Mouse (Mus musculus): ENCODE results near the gene Gm17359. TPM values are rescaled to one million over a fixed set of nuclear protein-coding genes. Genes with fewer than 3 reads are reported as not detected.
A peak's percentile ranks its signal among the peaks of the same experiment; 100 is the strongest.

Gene Gm17359
- polyA plus RNA-seq, 1 experiment from 2014 or later = not detected

DNA sequence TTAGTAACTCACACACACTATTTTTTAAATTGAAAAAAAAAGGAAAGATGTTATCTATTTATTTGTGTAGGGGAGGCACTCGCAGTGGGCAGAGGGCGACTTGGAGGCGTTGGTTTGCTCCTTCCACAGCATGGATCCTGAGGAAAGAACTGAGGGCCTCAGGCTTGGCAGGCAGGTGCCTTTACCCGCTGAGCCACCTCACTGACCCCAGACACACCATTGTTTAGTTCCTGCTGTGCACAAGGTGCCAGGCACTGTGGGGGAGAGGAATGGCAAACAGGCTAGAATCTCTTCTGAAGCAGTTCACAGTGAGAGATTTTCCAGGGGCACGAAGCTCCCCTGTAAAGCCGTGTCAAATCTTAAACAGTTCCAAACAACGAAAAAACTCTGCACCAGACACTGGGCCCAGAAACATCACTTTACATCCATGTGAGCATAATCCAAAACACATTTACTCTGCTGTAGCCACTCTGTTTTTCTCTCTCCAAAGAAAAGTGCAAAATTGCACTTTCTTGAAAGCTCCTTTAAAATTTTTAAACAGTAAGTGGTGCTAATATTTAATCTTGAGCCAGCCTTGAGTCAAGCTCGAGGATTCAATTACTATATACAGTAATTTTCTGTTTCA lies 6.7 kb upstream of the Gm17359 start:
- H3K27ac ChIP-seq (replicated peaks; ENCODE audit: low read depth, low read length) = 0 out of 2 replicates have a peak overlapping the region, but pooled peaks have one; percentile 9
- no peak overlapping the region for H3K9ac ChIP-seq (replicated peaks; ENCODE audit: low read length)
- H3K4me2 ChIP-seq (ENCODE audit: low read depth, low read length) = 0 out of 2 replicates have a peak overlapping the region, but pooled peaks have one; percentile 1
- H3K36me3 ChIP-seq (replicated peaks; ENCODE audit: control insufficient read depth, insufficient read depth, low read depth, low read length) = no peaks in the 10 kb centered on the region
- no peaks in the 10 kb centered on the region for H3K9me3 ChIP-seq (replicated peaks; ENCODE audit: control insufficient read depth, low read length)
- 18% methylated on average over 8 of the region's 8 CpGs for WGBS
- DNase-seq (ENCODE audit: low spot score) (peak; percentile 66), ATAC-seq (replicated peaks; ENCODE audit: insufficient number of reproducible peaks, low FRiP score, low TSS enrichment, low read depth) (no peak)
- H3K4me3 ChIP-seq (ENCODE audit: low read depth, low read length) = no peak overlapping the region
- H3K4me1 ChIP-seq (ENCODE audit: control insufficient read depth, insufficient read depth, low read length) = no peaks in the 10 kb centered on the region
- H3K27me3 ChIP-seq (ENCODE audit: control insufficient read depth, insufficient read depth, low read length) = no peaks in the 10 kb centered on the region

DNA sequence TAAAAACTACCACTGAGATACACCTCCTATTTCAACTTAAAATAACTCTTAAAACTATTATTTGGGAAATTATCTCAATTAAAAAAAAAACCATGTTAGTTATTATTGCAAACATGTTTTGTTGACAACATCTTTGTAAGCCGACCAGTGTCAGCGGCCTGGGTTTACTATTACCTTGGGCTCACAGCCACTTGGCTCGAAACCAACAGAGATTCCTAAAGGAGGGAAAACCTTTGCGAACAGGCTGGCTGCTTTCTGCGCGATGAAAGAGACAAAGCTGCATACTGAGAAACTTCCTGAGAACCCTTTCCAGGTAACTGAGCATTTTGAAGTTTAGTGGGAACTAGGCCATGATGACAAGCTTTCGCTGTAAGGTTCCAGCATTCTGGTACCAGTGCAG lies 3.4 kb upstream of the Gm17359 start:
- DNase-seq (ENCODE audit: low spot score) (no peak), ATAC-seq (replicated peaks; ENCODE audit: insufficient number of reproducible peaks, low FRiP score, low TSS enrichment, low read depth) (no peak)
- H3K27me3 ChIP-seq (ENCODE audit: control insufficient read depth, insufficient read depth, low read length) = no peaks in the 10 kb centered on the region
- H3K27ac ChIP-seq (replicated peaks; ENCODE audit: low read depth, low read length) = no peak overlapping the region
- 92% methylated on average over 7 of the region's 7 CpGs for WGBS
- H3K4me1 ChIP-seq (ENCODE audit: control insufficient read depth, insufficient read depth, low read length) = no peaks in the 10 kb centered on the region
- H3K9me3 ChIP-seq (replicated peaks; ENCODE audit: control insufficient read depth, low read length) = no peaks in the 10 kb centered on the region
- no peaks in the 10 kb centered on the region for H3K36me3 ChIP-seq (replicated peaks; ENCODE audit: control insufficient read depth, insufficient read depth, low read depth, low read length)
- no peak overlapping the region for H3K4me2 ChIP-seq (ENCODE audit: low read depth, low read length)
- no peak overlapping the region for H3K4me3 ChIP-seq (ENCODE audit: low read depth, low read length)
- no peak overlapping the region for H3K9ac ChIP-seq (replicated peaks; ENCODE audit: low read length)

- 90% methylated on average over 8 of the region's 8 CpGs for WGBS
- H3K9me3 ChIP-seq (replicated peaks; ENCODE audit: control insufficient read depth, low read length) = no peaks in the 10 kb centered on the region
- DNase-seq (ENCODE audit: low spot score) = no peak
- no peak for ATAC-seq (replicated peaks; ENCODE audit: insufficient number of reproducible peaks, low FRiP score, low TSS enrichment, low read depth)
- H3K27me3 ChIP-seq (ENCODE audit: control insufficient read depth, insufficient read depth, low read length) = no peaks in the 10 kb centered on the region
- no peak overlapping the region for H3K4me2 ChIP-seq (ENCODE audit: low read depth, low read length)
- H3K4me1 ChIP-seq (ENCODE audit: control insufficient read depth, insufficient read depth, low read length) = no peaks in the 10 kb centered on the region
- H3K36me3 ChIP-seq (replicated peaks; ENCODE audit: control insufficient read depth, insufficient read depth, low read depth, low read length) = no peaks in the 10 kb centered on the region
- no peak overlapping the region for H3K9ac ChIP-seq (replicated peaks; ENCODE audit: low read length)
- H3K4me3 ChIP-seq (ENCODE audit: low read depth, low read length) = no peak overlapping the region
- no peak overlapping the region for H3K27ac ChIP-seq (replicated peaks; ENCODE audit: low read depth, low read length)
These were observed 2.7 kb upstream of the Gm17359 start for GRCm38 (mm10) chr3:79333643-79334200.

DNA sequence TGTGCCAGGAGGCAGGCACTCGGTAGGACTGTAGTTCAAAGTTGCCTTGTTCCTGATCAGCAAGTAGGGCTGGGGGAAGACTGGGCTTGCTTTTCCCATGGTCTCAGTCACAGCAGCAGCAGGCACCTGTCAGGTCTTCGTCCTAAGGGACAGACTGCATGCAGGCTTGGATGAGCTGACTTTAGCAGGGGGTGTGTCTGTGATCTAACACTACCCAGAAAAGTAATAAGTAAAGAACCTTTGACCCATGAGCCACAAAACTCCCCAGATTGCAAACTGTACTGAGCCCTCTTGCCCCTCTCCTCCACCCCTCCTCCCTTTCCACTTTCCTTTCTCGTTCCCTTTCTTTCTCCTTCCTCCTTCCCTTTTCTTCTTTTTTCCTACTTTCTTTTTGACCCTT lies 4.3 kb downstream of the Gm17359 start:
- Histone ChIP-seq H3K4me1 (ENCODE audit: control insufficient read depth, insufficient read depth, low read length) (no peaks in the 10 kb centered on the region), H3K4me3 (ENCODE audit: low read depth, low read length) (no peak overlapping the region), H3K9me3 (replicated peaks; ENCODE audit: control insufficient read depth, low read length) (no peaks in the 10 kb centered on the region), H3K9ac (replicated peaks; ENCODE audit: low read length) (no peak overlapping the region), H3K36me3 (replicated peaks; ENCODE audit: control insufficient read depth, insufficient read depth, low read depth, low read length) (no peaks in the 10 kb centered on the region), H3K27ac (replicated peaks; ENCODE audit: low read depth, low read length) (no peak overlapping the region), H3K27me3 (ENCODE audit: control insufficient read depth, insufficient read depth, low read length) (no peaks in the 10 kb centered on the region), H3K4me2 (ENCODE audit: low read depth, low read length) (no peak overlapping the region)
- ATAC-seq (replicated peaks; ENCODE audit: insufficient number of reproducible peaks, low FRiP score, low TSS enrichment, low read depth) = no peak
- 42% methylated on average over 3 of the region's 3 CpGs for WGBS
- no peak for DNase-seq (ENCODE audit: low spot score)

GRCm38 (mm10) chr3:79342961-79343735 lies 6.7 kb downstream of the Gm17359 start:
- Histone ChIP-seq H3K27ac (replicated peaks; ENCODE audit: low read depth, low read length) (no peak overlapping the region), H3K9me3 (replicated peaks; ENCODE audit: control insufficient read depth, low read length) (no peaks in the 10 kb centered on the region), H3K27me3 (ENCODE audit: control insufficient read depth, insufficient read depth, low read length) (no peaks in the 10 kb centered on the region), H3K4me3 (ENCODE audit: low read depth, low read length) (no peak overlapping the region), H3K36me3 (replicated peaks; ENCODE audit: control insufficient read depth, insufficient read depth, low read depth, low read length) (no peaks in the 10 kb centered on the region), H3K9ac (replicated peaks; ENCODE audit: low read length) (no peak overlapping the region), H3K4me1 (ENCODE audit: control insufficient read depth, insufficient read depth, low read length) (no peaks in the 10 kb centered on the region), H3K4me2 (ENCODE audit: low read depth, low read length) (no peak overlapping the region)
- WGBS = 85% methylated on average over 17 of the region's 17 CpGs
- DNase-seq (ENCODE audit: low spot score) (no peak), ATAC-seq (replicated peaks; ENCODE audit: insufficient number of reproducible peaks, low FRiP score, low TSS enrichment, low read depth) (no peak)

DNA sequence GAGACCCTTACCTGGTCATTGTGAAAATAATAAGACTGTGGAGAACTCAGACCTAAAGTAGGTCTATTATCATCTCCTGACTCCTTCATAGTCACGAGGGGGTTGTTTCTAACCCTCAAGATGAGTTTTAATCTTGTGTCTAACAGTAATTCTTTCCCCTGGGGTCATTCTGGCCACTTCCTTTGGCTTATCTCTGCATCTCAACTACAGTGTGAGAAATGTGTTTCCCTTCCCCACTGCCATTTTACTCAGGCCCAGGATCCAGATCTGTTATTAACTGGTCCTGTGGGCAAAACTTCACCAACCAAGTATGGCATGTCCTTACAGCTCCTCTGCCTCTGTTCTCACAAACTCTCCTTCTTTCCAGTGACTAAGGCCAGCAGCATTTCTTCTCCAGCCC lies 12.8 kb downstream of the Gm17359 start:
- no peak for DNase-seq (ENCODE audit: low spot score)
- 72% methylated on average over 1 of the region's 1 CpGs for WGBS

GRCm38 (mm10) chr3:79358721-79359120 lies 22.3 kb downstream of the Gm17359 start:
- 43% methylated on average over 4 of the region's 4 CpGs for WGBS
- DNase-seq (ENCODE audit: low spot score) = peak; percentile 23
- H3K9ac ChIP-seq (replicated peaks; ENCODE audit: low read length) = no peak overlapping the region

More for the DNA sequence above, 12.8 kb downstream of the Gm17359 start:
- Histone ChIP-seq H3K27me3 (ENCODE audit: control insufficient read depth, insufficient read depth, low read length) (no peaks in the 10 kb centered on the region), H3K9ac (replicated peaks; ENCODE audit: low read length) (no peak overlapping the region), H3K27ac (replicated peaks; ENCODE audit: low read depth, low read length) (no peak overlapping the region), H3K4me3 (ENCODE audit: low read depth, low read length) (no peak overlapping the region), H3K9me3 (replicated peaks; ENCODE audit: control insufficient read depth, low read length) (no peaks in the 10 kb centered on the region), H3K36me3 (replicated peaks; ENCODE audit: control insufficient read depth, insufficient read depth, low read depth, low read length) (no peaks in the 10 kb centered on the region), H3K4me2 (ENCODE audit: low read depth, low read length) (no peak overlapping the region), H3K4me1 (ENCODE audit: control insufficient read depth, insufficient read depth, low read length) (no peaks in the 10 kb centered on the region)
- no peak for ATAC-seq (replicated peaks; ENCODE audit: insufficient number of reproducible peaks, low FRiP score, low TSS enrichment, low read depth)

More at GRCm38 (mm10) chr3:79358721-79359120, 22.3 kb downstream of the Gm17359 start:
- H3K4me2 ChIP-seq (ENCODE audit: low read depth, low read length) = no peak overlapping the region
- H3K4me1 ChIP-seq (ENCODE audit: control insufficient read depth, insufficient read depth, low read length) = no peaks in the 10 kb centered on the region
- no peak overlapping the region for H3K4me3 ChIP-seq (ENCODE audit: low read depth, low read length)
- H3K36me3 ChIP-seq (replicated peaks; ENCODE audit: control insufficient read depth, insufficient read depth, low read depth, low read length) = no peaks in the 10 kb centered on the region
- H3K27ac ChIP-seq (replicated peaks; ENCODE audit: low read depth, low read length) = no peak overlapping the region
- no peaks in the 10 kb centered on the region for H3K9me3 ChIP-seq (replicated peaks; ENCODE audit: control insufficient read depth, low read length)
- no peaks in the 10 kb centered on the region for H3K27me3 ChIP-seq (ENCODE audit: control insufficient read depth, insufficient read depth, low read length)
- no peak for ATAC-seq (replicated peaks; ENCODE audit: insufficient number of reproducible peaks, low FRiP score, low TSS enrichment, low read depth)

Measured in embryonic facial prominence, embryonic 11.5 days (tissue).